Mouse (Mus musculus): Measurements from ENCODE around the gene Rasal3. TPM values are rescaled to one million over a fixed set of nuclear protein-coding genes. Genes with fewer than 3 reads are reported as not detected.

Gene Rasal3
- polyA plus RNA-seq, 1 experiment from 2014 or later: 0.54 TPM

- Histone ChIP-seq H3K9me3 (no peaks in the 10 kb centered on the region), H3K9ac (no peak overlapping the region), H3K27me3 (replicated peaks) (peaks cover 7% of the 10 kb centered on the region; the same call in 1 of the 2 replicates), H3K4me2 (no peak overlapping the region), H3K4me1 (no peaks in the 10 kb centered on the region), H3K27ac (no peak overlapping the region), H3K36me3 (replicated peaks) (no peaks in the 10 kb centered on the region), H3K4me3 (no peak overlapping the region)
- no peak for ATAC-seq (replicated peaks)
- WGBS: 81% methylated on average over 8 of the region's 8 CpGs
Measured at GRCm38 (mm10) chr17:32420781-32421180, 17.4 kb upstream of the Rasal3 start.

GRCm38 (mm10) chr17:32419989-32420388 lies 16.6 kb upstream of the Rasal3 start:
- Histone ChIP-seq H3K4me1 (no peaks in the 10 kb centered on the region), H3K4me2 (no peak overlapping the region), H3K36me3 (replicated peaks) (no peaks in the 10 kb centered on the region), H3K27ac (no peak overlapping the region), H3K9me3 (no peaks in the 10 kb centered on the region), H3K4me3 (no peak overlapping the region), H3K27me3 (replicated peaks) (peaks cover 10% of the 10 kb centered on the region; the same call in 1 of the 2 replicates), H3K9ac (no peak overlapping the region)
- 69% methylated on average over 2 of the region's 2 CpGs for WGBS
- no peak for ATAC-seq (replicated peaks)

DNA sequence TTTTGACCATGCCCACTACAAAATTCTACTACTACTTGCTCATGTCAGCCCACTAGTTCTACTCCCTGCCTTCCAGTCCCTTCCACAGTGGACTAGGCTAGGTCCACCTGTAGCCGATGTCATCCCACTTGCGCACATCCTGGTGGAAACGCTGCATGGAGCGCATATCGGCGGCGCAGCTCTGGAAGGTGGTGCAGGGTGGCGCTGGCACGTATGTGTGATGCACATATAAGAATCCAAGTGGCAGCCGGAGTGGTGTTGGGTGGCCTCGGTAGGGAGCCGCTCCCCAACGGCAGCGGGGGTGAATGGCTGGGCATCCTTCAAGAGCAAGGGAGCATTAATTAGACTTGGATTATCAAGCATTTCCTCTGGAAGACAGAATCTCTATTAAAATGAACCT lies 13.4 kb upstream of the Rasal3 start:
- H3K9me3 ChIP-seq: no peaks in the 10 kb centered on the region
- no peak overlapping the region for H3K4me2 ChIP-seq
- H3K9ac ChIP-seq: no peak overlapping the region
- ATAC-seq (replicated peaks): no peak
- 92% methylated on average over 14 of the region's 14 CpGs for WGBS
- H3K27ac ChIP-seq: no peak overlapping the region
- H3K36me3 ChIP-seq (replicated peaks): no peaks in the 10 kb centered on the region
- no peaks in the 10 kb centered on the region for H3K4me1 ChIP-seq
- peaks cover 10% of the 10 kb centered on the region; the same call in 1 of the 2 replicates for H3K27me3 ChIP-seq (replicated peaks)
- H3K4me3 ChIP-seq: no peak overlapping the region

GRCm38 (mm10) chr17:32415417-32416020 lies 12.1 kb upstream of the Rasal3 start:
- WGBS: 58% methylated on average over 24 of the region's 24 CpGs
- Histone ChIP-seq H3K27ac (no peak overlapping the region), H3K27me3 (replicated peaks) (peaks cover 10% of the 10 kb centered on the region; the same call in 1 of the 2 replicates), H3K9me3 (no peaks in the 10 kb centered on the region), H3K4me1 (no peaks in the 10 kb centered on the region), H3K9ac (no peak overlapping the region), H3K4me3 (no peak overlapping the region), H3K36me3 (replicated peaks) (no peaks in the 10 kb centered on the region), H3K4me2 (no peak overlapping the region)
- no peak for ATAC-seq (replicated peaks)

DNA sequence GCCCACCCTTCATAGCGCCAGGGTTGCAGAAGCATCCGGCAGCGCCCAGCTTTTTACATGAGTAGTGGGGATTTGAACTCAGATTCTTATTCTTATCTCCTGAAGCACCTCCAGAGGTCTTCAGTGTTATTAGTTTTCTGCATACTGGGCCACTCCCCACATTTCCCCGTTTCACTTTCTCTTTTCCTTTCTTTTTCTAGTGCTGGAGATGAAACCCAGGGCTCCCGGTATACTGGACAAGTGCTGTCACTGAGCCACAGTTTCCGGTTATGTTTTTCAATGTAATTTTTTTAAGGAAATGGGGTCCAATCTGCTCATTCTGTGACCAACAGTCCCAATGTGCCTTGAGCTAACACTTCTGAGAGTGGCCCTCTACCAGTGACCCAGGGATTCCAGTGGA lies 8.5 kb upstream of the Rasal3 start:
- WGBS: 92% methylated on average over 6 of the region's 6 CpGs
- Histone ChIP-seq H3K4me3 (no peak overlapping the region), H3K9me3 (no peaks in the 10 kb centered on the region), H3K36me3 (replicated peaks) (no peaks in the 10 kb centered on the region), H3K27ac (no peak overlapping the region), H3K4me1 (no peaks in the 10 kb centered on the region), H3K4me2 (no peak overlapping the region), H3K27me3 (replicated peaks) (peaks cover 10% of the 10 kb centered on the region; the same call in 1 of the 2 replicates), H3K9ac (no peak overlapping the region)
- ATAC-seq (replicated peaks): no peak

GRCm38 (mm10) chr17:32402779-32403157 lies 615 bp downstream of the Rasal3 start:
- ATAC-seq (replicated peaks): no peak
- 80% methylated on average over 11 of the region's 11 CpGs for WGBS

DNA sequence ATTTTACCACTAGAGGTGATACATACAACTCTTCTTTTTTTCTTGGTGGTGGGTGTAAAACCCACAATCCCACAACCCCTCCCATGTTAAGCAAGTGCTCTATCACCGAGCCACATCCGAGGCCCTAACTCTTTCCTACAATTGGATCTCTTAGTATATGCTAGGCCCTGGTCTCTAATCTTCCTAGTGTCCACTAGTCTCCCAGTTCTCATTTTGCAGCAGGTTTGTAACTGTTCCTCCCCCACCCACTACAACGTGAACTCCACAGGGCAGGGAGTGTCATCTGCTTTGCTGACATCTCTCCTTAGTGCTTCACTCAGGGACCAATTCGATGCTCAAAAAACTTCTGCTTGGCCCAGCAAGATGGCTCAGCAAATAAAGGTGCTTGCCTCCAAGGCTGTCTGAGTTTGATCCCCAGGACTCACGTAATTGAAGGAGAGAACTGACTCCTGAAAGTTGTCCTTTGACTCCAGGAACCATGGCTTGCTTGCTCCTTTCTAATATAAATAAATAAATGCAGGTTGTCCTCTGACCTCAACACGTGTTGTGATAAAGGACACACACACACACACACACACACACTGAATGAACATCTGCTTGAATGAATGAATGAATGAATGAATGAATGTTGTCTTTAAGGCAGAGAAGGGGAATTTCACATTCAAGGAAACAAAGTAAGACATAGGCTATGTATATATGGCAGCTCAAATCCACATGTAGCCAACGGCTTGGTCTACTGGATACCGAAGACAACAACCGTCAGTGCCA lies 1.2 kb downstream of the Rasal3 start:
- no peak overlapping the region for H3K4me2 ChIP-seq
- 84% methylated on average over 9 of the region's 9 CpGs for WGBS
- ATAC-seq (replicated peaks): no peak
- peaks cover 20% of the 10 kb centered on the region for H3K27me3 ChIP-seq (replicated peaks)
- H3K4me3 ChIP-seq: no peak overlapping the region
- H3K36me3 ChIP-seq (replicated peaks): no peaks in the 10 kb centered on the region
- H3K9ac ChIP-seq: no peak overlapping the region
- no peaks in the 10 kb centered on the region for H3K4me1 ChIP-seq
- H3K9me3 ChIP-seq: no peaks in the 10 kb centered on the region
- H3K27ac ChIP-seq: no peak overlapping the region

More at GRCm38 (mm10) chr17:32402779-32403157, 615 bp downstream of the Rasal3 start:
- H3K9ac ChIP-seq: no peak overlapping the region
- H3K4me3 ChIP-seq: no peak overlapping the region
- peaks cover 14% of the 10 kb centered on the region for H3K27me3 ChIP-seq (replicated peaks)
- no peak overlapping the region for H3K27ac ChIP-seq
- no peaks in the 10 kb centered on the region for H3K9me3 ChIP-seq
- no peaks in the 10 kb centered on the region for H3K4me1 ChIP-seq
- H3K4me2 ChIP-seq: no peak overlapping the region
- H3K36me3 ChIP-seq (replicated peaks): no peaks in the 10 kb centered on the region

GRCm38 (mm10) chr17:32396266-32396665 lies 7.1 kb downstream of the Rasal3 start:
- H3K9ac ChIP-seq: no peak overlapping the region
- peak overlapping the region; percentile 16 for H3K4me3 ChIP-seq
- ATAC-seq (replicated peaks): no peak
- H3K36me3 ChIP-seq (replicated peaks): no peaks in the 10 kb centered on the region
- peak overlapping the region; percentile 42 for H3K4me2 ChIP-seq
- peaks cover 77% of the 10 kb centered on the region for H3K27me3 ChIP-seq (replicated peaks)
- H3K27ac ChIP-seq: no peak overlapping the region
- no peaks in the 10 kb centered on the region for H3K9me3 ChIP-seq
- peaks cover 3% of the 10 kb centered on the region; the same call in 1 of the 2 replicates for H3K4me1 ChIP-seq
- 5% methylated on average over 37 of the region's 37 CpGs for WGBS

DNA sequence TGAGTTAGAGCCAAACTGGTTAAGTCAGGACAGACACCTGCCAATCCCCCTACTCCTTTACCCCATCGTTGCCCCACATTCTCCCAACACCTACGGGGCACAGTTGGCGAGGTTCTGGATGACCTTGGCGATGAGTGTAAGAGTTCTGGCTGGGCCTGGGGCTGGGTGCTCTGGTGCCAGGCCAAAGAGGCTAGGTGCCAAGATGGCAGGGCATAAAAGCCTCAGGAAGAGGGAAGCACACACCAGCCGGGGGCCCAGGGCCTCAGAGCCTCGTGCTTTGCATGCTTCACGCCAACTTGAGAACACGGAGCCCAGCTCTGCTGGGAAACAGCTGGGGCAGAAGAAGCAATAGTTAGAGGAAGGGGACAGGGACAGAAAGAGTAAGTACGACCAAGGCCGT lies 9.4 kb downstream of the Rasal3 start:
- Histone ChIP-seq H3K4me2 (no peak overlapping the region), H3K36me3 (replicated peaks) (no peaks in the 10 kb centered on the region), H3K9ac (no peak overlapping the region), H3K9me3 (no peaks in the 10 kb centered on the region), H3K4me1 (peaks cover 3% of the 10 kb centered on the region; the same call in 1 of the 2 replicates), H3K27ac (no peak overlapping the region), H3K4me3 (no peak overlapping the region), H3K27me3 (replicated peaks) (peaks cover 84% of the 10 kb centered on the region)
- 83% methylated on average over 10 of the region's 10 CpGs for WGBS
- no peak for ATAC-seq (replicated peaks)

GRCm38 (mm10) chr17:32389101-32389659 lies 14.2 kb downstream of the Rasal3 start, which contains the start of gene Wiz:
Gene Wiz, minus strand, starts transcription at chr17:32389439.
- Histone ChIP-seq H3K36me3 (replicated peaks) (peaks cover 13% of the 10 kb centered on the region; the same call in 1 of the 2 replicates), H3K9ac (peak within 1 kb of the TSS; percentile 83), H3K9me3 (no peaks in the 10 kb centered on the region), H3K4me3 (peak within 1 kb of the TSS; percentile 61), H3K4me2 (peak within 1 kb of the TSS; percentile 84), H3K27me3 (replicated peaks) (peaks cover 38% of the 10 kb centered on the region), H3K27ac (peak within 1 kb of the TSS; percentile 85), H3K4me1 (peaks cover 20% of the 10 kb centered on the region)
- peak; percentile 90 for ATAC-seq (replicated peaks)
- 0% methylated on average over 25 of the region's 44 CpGs for WGBS

- Histone ChIP-seq H3K27me3 (replicated peaks) (peaks cover 32% of the 10 kb centered on the region), H3K27ac (peak overlapping the region; percentile 85), H3K9ac (peak overlapping the region; percentile 83), H3K4me2 (peak overlapping the region; percentile 84), H3K36me3 (replicated peaks) (peaks cover 16% of the 10 kb centered on the region; the same call in 1 of the 2 replicates), H3K4me3 (peak overlapping the region; percentile 61), H3K9me3 (no peaks in the 10 kb centered on the region), H3K4me1 (peaks cover 20% of the 10 kb centered on the region)
- WGBS: 2% methylated on average over 32 of the region's 39 CpGs
- ATAC-seq (replicated peaks): peak; percentile 67
Measured at GRCm38 (mm10) chr17:32388370-32389100, 14.8 kb downstream of the Rasal3 start.

- H3K4me2 ChIP-seq: peak overlapping the region; percentile 84
- peak overlapping the region; percentile 83 for H3K9ac ChIP-seq
- peak; percentile 8; the same call in 1 of the 2 replicates for ATAC-seq (replicated peaks)
- H3K27me3 ChIP-seq (replicated peaks): peaks cover 26% of the 10 kb centered on the region
- peaks cover 20% of the 10 kb centered on the region for H3K4me1 ChIP-seq
- H3K4me3 ChIP-seq: peak overlapping the region; percentile 61
- WGBS: 42% methylated on average over 7 of the region's 7 CpGs
- peak overlapping the region; percentile 85 for H3K27ac ChIP-seq
- peaks cover 20% of the 10 kb centered on the region; the same call in 1 of the 2 replicates for H3K36me3 ChIP-seq (replicated peaks)
- H3K9me3 ChIP-seq: no peaks in the 10 kb centered on the region
Measured at GRCm38 (mm10) chr17:32387986-32388369, 15.4 kb downstream of the Rasal3 start.

All from midbrain, embryonic 15.5 days (tissue).